Mouse (Mus musculus) activated CD4-positive, CD25-positive, alpha-beta regulatory T cell, adult 4 months (primary cell): ENCODE measurements around the gene Hip1r. TPM values are rescaled to one million over a fixed set of nuclear protein-coding genes. Genes with fewer than 3 reads are reported as not detected.
A peak's percentile ranks its signal among the peaks of the same experiment; 100 is the strongest.

Experiments used
- ATAC-seq: one replicate; pipeline ENCODE4 v1.8.0; 2017
- polyA plus RNA-seq, 2 experiments: library from polyadenylated mRNA; unstranded; fragments of 100-300 nt; shearing (Covaris generic); gene quantifications; one replicate each; pipeline ENCODE4 v1.2.1; 2017

The Hip1r gene
- polyA plus RNA-seq, 2 experiments from 2014 or later: 9.9 to 12.9 TPM

DNA sequence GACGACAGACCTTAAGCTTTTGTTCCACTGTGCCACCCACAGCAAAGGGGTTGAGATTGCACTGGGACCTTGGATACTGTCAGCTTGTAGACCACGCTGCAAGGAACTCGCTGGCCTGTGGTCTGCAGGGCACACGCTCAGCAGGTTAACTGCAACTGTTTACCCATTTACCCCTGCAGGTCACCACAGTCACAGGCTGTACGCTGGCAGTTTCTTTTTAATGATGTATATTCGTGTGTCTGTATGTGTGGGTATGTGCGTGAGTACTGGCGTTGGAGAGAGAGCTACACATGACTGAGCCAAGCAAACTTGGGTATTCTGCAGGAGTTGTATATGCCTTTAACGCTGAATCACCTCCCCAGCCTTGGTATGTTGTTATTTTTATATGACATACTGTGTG, 45.2 kb downstream of the Hip1r start:
- no peak for ATAC-seq

DNA sequence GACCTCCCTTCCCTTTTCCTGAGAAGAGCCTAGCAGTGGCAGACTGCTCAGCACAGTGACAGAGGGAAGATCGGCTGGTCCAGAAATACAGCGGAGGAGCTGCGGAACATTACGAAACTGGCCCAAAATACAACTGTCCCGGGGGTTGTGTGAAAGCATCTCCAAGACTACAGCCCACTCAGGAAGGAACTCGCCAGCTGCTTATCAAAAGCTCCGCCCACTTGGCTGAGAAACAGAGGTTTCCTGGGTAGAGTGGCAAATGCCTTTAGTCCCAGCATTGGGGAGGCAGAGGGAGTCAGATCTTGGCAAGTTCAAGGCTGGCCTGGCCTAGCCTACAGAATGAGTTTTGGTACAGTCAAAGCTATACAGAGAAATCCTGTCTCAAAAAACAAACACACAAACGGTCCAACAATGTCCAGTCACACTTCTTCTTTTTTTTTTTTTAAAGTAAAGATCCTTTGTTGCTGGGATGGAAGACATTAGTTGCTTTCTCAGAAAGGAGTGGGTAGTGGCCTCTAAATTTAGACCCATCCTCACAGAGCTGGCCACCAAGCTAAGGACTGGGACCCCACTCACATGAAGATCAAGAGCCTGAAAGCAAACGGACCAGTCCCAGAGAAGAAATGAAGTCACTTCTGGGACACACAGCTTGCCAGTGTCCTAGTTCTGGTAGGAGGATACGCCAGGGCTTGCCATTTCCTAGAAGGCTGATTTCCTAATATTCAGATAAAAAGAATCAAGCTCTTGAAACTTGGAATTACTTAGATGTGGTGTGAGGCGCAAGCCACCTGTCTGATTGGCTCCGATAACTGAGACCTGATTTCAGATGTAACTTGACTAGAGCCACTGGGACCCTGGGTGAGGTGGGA, 46.2 kb downstream of the Hip1r start:
- ATAC-seq: peak; percentile 41

DNA sequence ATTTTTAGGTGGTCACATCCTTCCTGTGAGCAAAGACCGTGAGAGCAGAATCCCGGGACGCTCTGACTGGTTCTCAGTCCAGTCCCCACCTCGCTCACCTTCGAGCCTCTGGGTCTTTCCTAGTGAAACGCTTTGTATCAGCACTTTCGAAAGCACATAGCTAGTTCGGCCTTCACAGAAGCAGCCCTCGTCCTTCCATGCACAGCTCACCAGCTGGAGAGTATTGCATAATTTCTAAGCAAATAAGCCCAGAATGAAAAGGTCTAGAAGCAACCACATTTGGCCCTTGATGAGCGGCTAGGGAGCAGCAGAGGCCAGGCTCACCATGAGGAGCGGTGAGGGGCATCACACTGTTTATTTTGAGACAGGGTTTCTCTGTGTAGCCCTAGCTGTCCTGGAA, 47.7 kb downstream of the Hip1r start:
- ATAC-seq: no peak

DNA sequence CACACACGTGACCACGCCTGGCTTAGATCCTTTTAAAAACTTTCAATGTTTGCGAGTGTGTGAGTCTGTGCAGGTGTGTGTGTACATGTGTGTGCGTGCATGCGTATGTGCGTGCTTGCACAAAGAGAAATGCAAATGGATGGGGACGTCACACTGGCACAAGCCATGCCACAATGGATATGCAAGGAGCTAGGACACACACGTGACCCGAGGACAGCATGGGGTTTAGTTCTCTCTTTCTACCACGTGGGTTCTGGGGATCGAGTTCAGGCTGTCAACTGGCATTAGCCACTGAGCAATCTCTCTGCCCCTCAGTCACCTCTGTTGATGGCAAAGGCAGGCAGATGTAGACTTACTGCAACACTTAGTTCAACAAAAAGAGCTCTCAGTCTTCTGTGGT, 48.3 kb downstream of the Hip1r start:
- ATAC-seq: no peak

DNA sequence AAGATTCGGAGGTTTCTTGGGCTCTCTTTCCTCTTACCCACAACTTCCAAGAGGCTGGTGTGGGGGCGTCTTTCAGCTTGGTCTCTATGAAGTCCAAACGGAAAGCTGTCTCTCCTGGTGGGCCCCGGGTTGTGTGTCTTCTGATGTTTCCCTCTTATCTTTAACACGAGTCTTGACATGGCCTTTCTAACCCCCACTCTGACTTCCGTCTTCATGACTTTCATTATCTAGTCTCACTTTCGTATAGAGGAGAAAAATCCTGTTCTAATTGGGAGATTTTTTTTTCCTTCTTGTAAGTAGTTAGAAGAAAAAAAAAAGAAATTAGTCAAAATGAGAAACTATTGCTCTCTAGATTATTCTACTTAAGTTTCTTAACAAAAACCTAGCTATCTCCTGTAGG, 48.9 kb downstream of the Hip1r start:
- peak; percentile 65 for ATAC-seq

DNA sequence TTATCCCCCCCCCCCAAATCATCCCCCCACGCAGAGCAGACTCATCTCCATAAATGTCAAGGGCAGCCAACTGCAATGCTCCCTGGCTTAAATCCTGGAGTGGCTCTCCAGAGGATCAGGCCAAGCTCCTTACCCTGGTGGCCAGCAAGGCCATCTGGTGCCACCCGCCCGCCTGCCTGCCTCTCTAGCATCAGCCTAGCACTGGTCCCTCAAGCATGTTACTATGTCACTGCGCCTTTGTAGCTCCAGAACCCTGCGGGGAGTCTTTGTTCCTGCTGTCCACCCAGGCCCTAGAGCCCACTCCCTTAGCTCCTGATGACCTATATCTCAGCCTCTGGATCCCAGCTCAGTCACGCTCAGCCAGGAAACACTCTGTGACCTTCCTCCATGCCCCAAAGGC, 51.2 kb downstream of the Hip1r start:
- no peak for ATAC-seq

DNA sequence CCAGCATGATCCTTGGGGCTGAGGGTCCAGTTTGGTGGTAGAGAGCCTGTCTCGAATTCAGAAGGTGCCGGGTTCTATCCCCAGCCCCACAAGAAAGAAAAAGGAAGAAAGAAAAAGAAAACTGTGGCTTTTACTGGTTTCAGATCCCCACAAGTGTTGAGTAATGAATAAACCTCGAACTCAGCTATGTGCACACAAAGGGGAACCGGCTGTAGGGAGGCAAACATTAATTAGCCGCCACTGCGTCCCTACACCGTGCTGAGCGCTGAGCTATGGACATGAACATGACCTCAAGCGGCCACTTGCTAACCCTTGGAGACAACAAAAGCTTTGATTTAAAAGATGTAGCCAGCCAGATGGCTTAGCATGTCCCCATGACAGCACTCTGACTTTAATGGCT, 51.7 kb downstream of the Hip1r start:
- ATAC-seq: no peak

DNA sequence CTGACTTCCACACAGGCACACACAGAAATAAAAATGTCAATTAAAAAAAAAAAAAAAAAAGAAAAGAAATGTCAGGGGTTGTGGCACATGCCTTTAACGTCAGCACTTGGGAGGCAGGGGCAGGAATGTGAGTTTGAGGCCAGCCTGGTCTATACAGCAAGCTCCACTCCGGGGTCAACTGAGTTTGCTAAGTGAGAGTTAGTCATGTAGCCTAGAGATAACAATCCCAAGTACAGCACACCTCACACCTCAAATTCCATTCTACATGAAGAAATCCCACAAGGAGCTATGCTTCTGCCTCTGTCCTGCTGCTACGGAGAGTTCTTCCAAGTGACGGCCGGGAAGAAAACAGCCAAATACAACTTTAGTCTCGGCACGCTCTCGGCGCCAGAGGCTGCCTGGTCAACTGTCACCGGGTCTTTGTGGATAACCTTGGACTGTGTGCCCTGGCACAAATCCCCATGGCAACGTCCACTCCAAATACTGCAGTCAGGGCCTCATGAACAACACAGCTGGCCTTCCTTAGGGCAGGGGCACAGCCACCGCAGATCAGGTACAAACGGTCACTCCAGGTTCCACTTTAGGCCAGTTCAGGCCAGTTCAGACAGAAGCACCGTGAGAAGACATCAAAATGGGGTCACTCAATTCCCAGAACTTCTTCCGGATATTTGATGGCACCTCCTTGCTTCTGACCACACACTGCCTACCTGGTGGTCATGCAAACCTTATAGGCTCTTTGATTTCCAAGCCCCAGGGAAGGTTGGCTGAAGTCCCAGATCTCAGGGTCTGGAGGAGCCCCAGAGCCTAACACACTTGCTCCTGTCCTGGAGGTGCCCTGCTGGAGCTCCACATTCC, 52.4 kb downstream of the Hip1r start:
- no peak for ATAC-seq

DNA sequence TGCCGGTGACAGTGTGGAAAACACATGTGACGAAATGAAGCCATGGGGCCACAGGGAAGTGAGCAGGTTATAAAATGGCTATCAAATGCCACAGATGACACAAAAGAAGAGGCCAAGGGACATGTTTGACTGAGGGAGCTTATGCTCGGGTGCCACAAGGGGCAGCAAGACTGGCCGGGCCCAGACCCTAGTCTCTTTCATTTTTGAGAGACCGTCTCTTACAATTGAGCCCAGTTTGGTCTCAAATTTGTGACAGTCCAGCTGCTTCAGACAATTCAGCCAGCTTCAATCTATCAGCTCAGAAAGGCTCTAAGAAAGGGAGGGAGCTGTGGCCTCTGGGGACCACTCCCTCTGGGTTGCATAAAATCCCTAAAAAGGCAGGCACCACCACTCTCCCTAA, 53.1 kb downstream of the Hip1r start:
- ATAC-seq: no peak

DNA sequence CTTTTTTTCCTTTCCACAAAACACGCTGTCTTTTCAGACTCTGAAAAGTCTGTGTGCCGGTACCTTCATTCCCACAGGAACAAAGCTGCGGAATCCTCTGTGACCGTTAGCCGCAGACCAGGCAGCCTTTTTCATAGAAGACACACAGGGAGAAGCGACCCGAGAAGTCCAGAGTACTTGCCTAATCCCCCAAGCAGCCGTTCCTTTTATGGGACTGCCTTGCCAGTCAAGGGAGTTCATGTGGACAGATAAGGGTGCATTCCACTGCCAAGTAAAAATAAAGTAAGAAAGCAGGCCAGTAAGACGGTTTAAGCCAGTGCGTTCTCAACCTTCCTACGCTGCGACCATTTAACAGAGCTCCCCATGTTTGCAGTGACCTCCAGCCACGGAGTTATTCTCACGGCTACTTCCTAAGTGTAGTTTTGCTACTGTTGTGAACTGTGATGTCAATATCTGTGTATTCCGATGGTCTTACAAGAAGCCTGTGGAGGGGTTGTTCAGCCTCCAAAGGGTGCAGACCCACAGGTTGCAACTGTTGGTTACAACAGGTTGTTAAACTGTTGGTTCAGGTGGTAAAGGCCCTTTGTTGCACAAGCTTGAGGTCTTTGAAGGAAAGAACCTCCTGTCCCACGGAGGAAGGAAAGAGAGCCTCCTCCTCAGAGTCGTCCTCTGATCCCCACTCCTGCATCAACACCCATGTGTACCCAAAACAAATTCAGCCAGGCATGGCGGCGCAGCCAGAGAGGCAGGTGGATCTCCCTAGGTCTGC, 54.5 kb downstream of the Hip1r start:
- no peak for ATAC-seq

DNA sequence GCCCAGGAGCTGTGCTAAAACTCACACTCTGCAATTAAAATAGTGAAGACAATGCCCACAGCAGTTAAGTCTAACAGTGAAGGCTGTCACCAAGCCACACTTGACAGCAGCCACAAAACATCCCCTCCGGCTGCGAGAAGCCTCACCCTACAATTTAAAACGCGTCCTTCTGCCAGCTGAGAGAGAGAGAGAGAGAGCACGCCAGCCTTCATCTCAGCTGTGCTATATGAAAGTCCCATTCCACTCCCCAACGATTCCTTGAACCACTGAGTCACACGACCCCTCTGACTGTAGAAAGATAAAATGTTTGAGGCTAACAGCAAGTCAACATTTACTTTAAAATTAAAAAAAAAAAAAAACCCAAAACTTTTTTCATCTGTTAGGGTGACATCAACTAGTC, 55.3 kb downstream of the Hip1r start:
- no peak for ATAC-seq

DNA sequence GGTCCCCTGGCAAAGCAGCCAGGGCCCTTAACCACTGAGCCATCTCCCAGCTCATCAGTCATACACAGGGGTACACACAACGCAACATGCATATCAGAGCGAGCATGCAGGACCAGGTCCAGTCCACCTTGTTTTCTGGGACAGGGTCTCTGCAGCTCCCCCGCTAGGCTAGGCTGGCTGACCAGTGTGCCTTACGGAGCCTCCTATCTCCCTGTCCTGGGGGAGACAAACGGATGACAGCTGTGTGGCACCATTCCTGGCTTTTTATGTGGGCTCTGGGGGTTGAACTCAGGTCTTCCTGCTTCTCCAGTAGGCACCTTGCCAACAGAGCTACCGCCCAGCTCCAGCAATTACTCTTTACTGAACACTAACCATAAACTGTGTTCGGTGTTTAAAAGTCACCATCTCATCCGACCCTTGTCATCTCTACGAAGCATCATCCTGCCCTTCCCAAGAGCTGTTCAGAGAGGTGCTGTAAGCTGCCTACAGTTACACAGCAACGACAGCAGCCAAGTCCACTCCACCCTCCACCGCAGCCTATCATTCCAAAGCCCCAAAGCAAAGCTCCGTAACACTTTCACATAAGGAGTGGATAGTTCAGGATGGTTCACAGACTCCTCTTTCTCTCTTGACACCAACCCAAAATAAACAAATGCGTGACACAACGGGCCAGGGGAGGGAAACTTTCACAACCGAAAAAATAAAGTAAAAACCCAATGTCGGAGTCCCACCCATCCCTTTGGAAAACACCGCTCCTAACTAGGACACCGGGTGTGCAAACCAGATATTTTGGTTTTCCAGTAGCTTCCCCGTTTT, 56.0 kb downstream of the Hip1r start:
- no peak for ATAC-seq

DNA sequence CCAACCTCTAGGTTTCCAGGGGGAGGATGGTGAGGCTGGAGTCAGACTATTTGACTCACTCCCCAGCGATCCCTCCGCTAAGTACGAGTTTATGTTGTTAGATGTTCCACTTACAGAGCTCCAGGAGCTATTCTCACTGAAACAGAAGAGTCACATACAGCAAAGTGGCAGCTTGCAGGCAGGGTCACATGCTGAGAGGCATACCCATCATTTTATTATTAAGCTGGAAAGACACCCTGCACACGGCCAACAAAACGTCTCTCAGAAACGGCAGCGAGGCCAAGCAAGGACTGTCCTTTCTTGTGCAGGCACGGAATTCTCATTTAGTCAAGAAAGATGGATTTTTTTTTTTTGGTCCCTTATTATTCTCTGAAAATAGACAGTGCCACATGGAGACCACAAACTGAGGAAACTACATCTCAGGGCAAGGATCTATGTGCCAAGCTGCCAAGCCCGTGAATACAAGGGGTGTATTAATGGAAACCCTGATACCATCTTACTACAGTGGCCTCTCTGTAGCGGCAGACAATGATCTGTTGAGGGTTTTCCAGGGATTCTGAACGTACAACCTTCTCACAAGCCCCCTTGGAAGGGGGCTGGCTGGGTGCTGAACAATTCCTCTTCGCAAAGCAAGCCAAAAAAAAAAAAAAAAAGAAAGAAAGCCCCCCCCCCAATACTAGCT, 57.1 kb downstream of the Hip1r start:
- ATAC-seq: no peak

DNA sequence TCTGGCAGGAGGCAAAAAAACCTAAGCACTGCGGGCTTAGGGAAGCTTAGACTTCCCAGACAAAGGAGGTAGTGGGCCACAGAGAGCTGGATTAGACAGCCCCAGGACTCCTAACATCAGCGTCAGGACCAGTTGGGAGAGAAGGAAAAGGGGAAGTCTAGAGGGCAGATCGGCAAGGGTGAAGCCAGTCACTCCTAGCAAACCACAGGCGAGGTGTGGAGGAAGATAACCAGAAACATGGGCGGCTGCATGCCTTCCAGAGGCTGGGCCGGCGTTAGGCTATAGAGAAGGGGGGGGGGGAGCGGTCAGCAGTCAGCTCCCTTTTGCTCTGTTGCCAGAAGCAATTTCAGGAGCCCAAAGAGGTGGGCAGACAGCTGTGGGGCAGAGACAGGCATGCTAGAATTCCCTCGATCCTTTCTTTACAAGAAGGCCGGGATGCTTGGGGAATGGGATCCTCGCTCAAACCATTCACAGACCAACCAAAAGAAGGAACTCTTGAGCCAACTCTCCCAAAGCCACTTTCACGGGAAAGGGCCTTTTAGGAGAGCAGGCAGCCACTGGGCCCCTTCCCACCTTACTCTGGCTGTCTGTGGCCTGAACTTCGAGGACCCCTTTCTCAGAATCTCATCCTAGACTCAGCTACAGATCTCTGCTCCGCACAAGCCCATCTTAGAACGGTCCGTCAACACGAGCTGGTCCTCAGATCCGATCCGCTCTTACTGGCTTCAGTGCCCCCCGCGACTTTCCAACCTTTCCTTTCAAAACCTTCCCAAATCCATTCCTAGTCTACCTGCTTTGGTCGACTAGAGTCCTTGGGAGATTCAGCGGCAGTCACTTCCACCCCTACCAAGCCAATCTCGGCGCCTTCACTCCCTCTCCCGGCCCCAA, 57.9 kb downstream of the Hip1r start:
- no peak for ATAC-seq

DNA sequence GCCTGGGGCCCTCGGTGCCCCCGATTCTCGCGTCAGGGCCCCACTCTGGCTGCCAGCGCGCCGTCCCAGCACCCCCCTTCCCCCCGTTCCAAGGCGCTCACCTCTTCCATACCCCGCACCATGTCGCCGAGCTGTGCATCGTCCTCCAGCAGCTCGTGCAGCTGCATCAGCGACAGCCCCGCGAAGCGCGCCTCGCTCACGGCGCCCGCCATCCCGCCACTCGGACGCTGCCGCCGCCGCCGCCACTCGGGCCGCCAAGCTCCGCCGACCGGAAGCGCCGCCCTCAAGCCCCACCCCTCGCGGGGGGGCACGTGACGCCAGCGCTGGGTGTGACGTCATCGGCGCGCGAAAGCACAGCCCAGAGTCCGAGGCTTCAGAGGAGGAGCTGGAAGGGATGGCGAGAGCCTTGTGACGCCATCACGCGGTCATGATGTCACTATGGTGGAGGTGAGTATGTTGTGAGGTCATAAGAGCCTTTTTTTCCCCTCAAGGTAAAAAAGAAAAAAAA, 58.6 kb downstream of the Hip1r start, which contains the start of gene Vps37b:
Gene Vps37b, minus strand, starts transcription at position 270 of the 508 bp plus-strand sequence.
- ATAC-seq: peak; percentile 32

DNA sequence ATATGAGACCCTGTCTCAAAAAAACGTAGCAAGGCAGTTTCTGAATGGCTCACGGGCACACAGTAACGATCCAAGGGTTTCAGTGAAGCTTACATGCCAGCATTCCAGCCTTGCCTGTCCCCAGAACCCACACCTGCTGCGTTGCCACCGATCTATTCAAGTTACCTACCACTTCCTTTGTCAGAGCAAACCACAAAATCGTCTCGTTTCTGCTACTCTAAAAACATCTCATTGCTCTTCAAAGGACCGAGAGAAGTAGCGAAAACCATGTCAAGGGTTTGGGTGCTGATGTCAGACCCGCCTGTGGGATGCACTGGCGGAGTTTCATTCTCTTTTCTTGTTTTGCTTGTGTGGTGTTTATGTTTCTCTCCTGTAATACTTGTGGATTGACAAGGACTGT, 61.0 kb downstream of the Hip1r start:
- ATAC-seq: peak; percentile 66

DNA sequence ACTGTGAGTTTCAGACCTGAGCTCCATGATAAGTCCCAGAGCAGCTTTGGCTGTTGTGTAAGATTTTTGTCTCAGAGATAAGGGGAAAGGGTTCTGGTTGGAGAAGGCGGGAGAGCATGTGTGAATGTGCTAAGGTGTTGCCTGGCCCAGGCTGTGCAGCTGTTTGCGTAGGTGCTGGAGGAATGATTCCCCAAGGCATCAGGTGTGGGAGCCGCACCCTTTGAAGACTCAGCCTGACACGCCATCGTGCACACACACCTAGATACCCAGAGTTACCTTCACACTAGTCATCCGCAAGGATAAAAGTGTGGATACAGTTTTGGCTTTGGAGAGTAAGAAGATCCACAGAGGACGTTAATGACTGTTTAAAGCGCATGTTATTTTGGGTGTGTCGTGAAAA, 62.0 kb downstream of the Hip1r start:
- ATAC-seq: no peak

DNA sequence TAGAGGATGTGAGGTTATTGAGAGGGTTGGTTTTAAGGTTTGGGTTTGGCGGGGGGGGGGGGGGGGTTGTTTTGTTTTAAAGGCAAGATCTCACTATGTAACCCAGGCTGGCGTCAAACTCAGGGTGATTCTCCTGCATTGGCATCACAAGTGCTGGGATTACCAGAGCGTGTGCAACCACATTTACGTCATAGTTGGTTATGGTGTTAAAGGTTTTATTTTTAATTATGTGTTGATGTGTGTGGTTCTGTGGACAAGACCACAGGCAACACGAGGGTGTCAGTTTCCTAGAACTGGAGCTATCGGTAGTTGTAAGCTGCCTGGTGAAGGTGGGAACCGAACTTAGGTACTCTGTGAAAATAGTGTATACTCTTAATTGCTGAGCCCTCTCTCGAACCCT, 62.4 kb downstream of the Hip1r start:
- peak; percentile 52 for ATAC-seq

DNA sequence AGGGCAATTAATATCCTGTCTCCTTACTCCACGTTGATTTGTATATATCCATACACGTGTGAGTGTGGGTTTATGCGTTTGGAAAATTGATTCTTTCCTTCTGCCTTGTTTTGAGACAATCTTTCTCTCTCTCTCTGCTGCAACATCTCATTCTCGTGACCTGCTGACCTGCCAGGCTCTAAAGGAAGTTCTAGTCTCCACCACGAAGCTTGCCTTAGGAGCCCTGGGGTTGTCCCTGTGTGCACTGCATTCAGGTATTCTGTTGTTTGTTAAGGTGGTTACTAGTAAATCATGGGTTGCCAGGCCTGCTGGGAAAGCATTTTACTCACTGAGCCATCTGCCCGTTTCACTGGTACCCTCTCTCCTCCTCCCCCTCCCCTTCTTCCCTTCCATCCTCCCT, 62.9 kb downstream of the Hip1r start:
- ATAC-seq: peak; percentile 28

DNA sequence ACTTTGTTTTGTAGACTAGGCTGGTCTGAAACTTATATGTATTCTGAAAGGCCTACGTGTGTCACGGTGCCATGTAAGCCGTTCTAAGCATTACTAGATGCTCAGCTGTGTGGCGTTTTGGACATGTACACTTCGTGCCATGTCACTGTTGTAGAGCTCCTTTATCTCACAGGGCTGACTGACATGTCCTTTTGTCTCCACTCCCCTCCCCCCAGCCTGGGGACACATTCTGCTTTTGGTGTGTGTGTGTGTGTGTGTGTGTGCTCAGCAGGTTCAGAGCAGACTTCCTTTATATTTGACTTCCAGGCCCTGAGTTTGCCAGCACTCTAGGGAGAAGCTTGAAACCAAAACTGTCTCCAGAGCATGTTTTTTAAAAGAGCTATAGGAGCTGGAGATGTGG, 63.4 kb downstream of the Hip1r start:
- no peak for ATAC-seq
